Mouse (Mus musculus) cerebellum, postnatal 25 days (tissue): ENCODE results near the gene Rab6b.
"Not testable (repeated sequence)": the region's sequence is repeated elsewhere in the genome, so short reads cannot be mapped to it uniquely, and the experiment has no call there.

ENCODE experiments used
- DNase-seq, 2 experiments: peaks; one replicate each; pipeline ENCODE4 v3.0.0; 2021; ENCODE audit warnings: mixed read lengths in 2 of 2

Gene Rab6b

GRCm38 (mm10) chr9:103145351-103145750 is 33.8 kb downstream of the Rab6b start:
- DNase-seq = no peak

- no peak for DNase-seq
These were observed 34.7 kb downstream of the Rab6b start for GRCm38 (mm10) chr9:103146257-103146656.

DNA sequence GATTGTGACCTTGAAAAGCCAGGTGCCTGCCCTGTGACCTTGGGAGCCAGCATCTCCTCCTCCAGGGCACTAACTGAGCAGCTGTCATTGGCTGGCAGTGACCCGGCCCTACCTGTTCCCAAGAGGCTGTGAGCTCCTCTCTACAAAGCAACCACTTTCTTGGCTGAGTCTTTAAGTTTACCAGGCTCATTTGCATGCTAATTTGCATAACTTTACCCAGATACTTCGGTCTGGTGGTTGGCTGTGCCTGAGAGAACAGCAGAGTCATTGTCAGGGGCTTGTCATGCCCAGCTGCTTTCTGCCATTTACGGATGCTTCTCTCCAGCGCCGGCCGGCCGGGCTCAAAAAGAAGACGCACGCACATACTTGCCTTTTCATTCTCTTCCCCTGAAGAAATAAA is 35.1 kb downstream of the Rab6b start:
- no peak for DNase-seq

DNA sequence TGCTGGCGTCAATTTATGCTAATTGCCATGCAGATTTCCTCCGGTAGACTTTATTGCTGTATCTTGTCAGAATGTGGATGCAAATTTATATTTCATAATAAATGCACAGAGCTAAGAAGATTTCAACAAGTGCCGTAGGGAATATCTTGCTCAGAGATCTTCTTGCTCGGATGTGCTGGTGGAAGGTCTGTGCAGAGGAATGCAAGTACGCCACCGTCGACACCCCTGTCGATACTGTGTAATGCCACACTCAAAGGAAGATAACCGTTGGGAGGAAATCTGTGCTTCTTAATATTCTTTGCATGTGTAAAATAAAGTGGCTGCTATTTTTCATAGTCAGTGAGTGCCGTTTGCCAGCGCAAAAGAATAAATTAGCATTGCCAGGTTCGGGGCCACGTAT is 35.5 kb downstream of the Rab6b start:
- no peak for DNase-seq

DNA sequence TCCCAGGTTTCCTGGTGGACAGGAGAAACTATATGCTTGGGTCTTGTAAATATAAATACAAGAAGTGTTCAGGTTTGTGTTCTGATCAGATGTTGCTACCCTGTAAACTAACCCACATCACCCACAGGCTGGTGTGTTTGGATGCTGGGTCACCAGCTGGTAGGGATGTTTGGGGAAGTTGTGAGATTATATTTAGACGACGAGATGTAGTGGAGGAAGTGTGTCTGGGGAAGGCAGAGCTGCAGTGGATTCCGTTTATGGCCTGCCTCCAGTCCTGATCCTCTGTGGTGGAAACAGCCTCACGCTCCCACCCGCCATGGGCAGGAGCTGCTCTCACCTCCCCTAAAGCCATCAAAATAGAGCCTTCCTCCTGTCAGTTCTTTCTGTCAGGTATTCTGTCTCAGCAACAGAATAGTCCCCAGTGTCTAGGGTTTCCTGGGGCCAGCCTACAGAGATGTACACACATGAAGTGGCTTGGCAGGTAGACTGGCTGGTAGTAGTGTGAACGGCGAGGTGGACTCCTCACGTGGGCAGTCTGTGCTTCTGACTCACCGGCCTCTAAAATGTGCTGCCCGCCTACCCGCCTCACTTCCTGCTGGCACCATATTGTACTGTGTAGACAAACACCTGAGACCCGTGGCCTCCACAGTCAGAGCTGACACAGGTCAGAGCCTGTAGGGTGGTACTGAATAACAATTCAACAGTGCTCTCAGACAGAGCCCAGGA is 37.6 kb downstream of the Rab6b start:
- no peak for DNase-seq

- DNase-seq = peak in 1 of 2 experiments; percentile 54
These were observed 41.7 kb downstream of the Rab6b start for GRCm38 (mm10) chr9:103153286-103153685.

DNA sequence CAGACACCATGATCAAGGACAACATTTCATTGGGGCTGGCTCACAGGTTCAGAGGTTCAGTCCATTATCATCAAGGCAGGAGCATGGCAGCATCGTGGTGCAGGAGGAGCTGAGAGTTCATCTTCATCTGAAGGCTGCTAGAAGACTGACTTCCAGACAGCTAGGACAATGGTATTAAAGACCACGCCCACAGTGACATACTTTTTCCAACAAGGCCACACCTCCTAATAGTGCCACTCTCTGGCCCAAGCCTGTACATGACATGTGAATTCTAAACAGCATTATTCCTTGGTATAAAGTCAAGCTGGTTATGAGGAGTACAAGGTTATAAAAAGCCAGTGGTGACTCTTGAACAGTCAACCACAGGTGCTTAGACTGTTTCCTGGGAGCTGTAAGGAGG is 43.0 kb downstream of the Rab6b start:
- no peak for DNase-seq

- not testable (repeated sequence) for DNase-seq
These were observed 43.6 kb downstream of the Rab6b start for GRCm38 (mm10) chr9:103155158-103155557.

DNA sequence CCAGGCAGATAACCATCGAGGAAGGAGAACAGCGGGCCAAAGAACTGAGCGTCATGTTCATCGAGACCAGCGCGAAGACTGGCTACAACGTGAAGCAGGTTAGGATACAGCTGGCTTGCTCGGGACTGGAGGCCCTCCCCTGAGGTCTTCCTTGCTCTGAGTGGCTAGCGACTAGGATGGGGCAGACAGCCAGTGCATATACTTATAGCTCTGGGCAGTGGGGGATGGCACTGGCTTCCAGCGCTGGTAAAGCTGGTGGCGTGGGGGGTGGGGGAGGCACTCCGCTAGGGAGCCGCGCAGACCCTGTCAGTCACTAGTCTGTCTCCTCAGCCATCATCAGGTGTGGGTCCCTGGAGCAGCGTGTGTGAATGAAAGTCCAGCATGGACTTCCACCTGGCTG is 52.2 kb downstream of the Rab6b start:
- DNase-seq = no peak

- peak in 1 of 2 experiments; percentile 42 for DNase-seq
These were observed 56.5 kb downstream of the Rab6b start for GRCm38 (mm10) chr9:103168046-103168445.

DNA sequence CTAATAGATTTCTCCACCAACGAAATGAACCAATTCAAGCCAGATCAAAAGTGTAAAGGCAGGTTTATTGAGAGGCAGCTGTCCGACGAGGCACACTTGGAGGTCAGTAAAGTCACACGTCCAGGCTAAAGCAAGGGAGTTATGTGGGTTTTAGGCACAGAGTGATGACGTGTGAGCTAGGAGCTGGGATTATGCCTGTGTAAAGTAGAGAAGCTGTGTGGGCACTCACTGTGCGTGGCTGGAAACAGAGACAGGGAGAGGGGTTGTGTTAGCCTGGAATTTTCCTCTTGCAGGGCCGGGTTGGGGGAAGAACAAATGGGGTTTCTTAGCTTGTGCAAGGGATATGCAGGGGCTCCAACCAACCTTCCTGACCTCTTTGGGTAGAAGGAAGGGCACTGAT is 57.2 kb downstream of the Rab6b start:
- DNase-seq = no peak

GRCm38 (mm10) chr9:103174771-103175519 is 63.4 kb downstream of the Rab6b start:
- peak; percentile 16 to 66 for DNase-seq

DNA sequence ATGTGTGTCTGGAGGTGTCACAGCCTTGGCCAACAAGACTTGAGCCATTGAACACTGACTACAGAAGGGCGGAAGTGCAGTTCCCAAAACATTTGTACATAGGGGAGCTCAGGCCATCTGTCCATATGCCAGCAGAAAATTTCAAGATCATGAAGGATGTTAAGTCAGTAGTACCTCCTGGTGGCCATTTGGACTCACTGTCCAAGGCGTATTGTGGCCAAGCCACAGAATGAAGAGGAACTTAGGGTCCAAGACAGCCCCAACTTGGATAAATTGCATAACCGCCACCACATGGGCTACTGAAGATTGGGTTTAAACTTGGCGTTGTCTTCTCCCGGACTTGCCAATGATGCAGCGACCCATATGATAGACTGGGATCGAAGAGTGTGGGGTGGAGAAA is 64.1 kb downstream of the Rab6b start:
- peak in 1 of 2 experiments; percentile 9 for DNase-seq

DNA sequence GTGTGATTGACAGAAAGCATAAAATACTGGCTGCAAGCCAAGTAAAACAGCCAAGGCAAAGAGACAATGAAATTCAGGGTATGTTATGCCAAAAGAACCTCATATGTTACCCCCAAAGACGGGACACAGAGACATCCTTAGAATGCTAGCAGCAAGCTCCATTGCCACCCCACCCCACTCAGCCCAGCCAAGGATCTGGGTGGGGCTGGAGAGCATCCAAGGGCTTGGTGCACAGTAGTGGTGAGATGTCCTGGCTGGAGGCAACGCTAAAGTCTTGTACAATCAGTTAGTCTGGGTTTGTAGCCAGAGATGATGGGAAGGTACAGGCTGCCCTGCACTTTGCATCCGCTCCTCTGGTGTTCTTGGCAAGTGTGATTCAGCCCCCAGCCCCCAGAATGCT is 68.7 kb downstream of the Rab6b start:
- peak; percentile 66 to 78 for DNase-seq

GRCm38 (mm10) chr9:103180807-103181565 is 69.4 kb downstream of the Rab6b start:
- DNase-seq = peak in 1 of 2 experiments; percentile 18

DNA sequence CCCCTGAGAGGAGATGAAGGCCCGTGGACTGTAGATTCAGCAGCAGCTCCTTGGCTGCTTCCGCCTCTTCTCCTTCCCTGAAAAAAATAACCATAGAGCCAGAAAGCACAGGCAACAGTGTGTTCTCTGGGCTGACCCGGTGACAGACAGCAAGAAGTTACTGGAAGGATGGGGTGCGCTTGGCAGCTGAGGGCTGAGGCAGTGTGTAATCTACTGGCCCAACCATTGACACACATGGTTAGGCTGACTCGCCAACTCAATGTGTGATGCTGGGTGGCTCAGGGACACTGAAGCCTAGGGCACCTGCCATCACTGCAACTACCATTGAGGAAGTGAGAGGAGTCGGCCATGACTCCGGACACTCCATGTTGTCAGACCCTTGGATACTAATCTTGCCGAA is 70.3 kb downstream of the Rab6b start:
- DNase-seq = peak in 1 of 2 experiments; percentile 13

DNA sequence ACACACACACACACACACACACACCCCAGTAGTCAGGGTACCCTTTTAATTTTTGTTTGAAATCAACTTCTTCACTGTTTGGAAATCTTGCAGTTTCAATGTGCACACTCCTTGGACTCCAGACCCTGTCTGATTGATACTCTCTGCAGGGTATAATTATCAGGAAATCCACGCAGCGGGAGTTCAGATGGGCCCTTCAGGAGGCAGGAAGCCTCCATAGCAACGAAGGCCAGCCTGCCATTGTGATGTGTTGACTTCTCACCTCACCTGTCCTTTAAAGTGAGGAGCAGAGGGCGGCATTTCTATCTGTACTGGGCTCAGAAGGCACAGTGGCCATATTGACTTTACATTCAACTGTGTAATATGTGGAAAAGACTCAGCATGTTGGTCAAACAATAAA is 73.3 kb downstream of the Rab6b start:
- no peak for DNase-seq

GRCm38 (mm10) chr9:103185946-103186345 is 74.4 kb downstream of the Rab6b start:
- DNase-seq = peak; percentile 41 to 65

DNA sequence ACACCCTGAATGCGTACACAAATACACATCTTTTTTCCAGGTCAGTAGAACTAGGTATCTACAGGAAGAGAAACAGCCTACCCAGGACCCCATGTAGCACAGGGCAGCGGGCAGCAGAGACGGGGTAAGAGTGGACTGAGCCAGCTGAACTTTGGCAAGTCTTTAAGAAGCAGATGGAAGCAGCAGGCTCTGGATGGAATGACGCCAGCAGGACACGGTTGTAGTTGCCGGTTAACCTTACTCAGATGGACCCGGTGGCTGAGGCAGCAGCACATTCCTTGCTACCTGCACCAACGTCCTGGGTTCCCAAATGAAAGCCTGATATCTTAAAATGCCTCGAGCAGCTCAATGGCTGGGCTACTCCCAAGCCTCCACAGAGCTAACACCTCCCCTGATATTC is 75.2 kb downstream of the Rab6b start:
- DNase-seq = peak; percentile 81 to 88

- DNase-seq = no peak
These were observed 76.8 kb downstream of the Rab6b start for GRCm38 (mm10) chr9:103188416-103188815.

DNA sequence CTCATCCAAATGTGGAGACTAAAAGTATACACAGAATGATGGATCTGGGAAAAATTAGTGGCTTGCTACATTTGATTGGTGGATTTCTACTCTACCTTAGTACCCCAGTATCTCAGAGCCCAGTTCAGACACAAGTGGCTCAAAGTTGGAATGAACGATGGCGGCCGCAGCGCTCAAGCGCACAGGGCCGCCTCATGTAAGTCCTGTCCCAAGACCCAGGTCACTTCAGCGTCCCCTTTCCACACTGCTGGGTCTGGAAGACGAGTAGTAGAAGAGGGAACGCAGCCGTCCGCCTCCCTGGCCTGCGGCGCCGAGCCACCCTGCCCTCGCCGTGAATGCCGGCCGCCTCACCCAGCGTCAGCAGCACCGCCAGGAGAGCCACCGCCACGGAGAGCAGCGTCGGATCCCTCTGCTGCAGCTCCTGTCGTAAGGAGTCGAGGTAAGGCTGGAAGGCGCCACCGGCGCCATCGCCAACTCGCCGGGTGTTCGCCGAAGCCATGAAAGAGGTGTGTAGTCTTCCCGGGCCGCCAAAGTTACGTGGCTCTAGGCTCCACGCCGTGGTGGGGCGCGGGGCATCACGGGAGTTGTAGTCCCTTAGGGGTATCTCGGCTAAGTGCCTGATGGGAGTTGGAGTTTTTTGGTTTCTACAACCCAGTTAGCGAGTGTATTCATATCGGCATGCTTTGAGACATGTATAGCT is 90.1 kb downstream of the Rab6b start, which contains the start of gene Srprb:
TSS of gene Srprb (minus strand) at position 577 of the 700 bp plus-strand sequence.
- peak; percentile 94 to 96 for DNase-seq

- no peak for DNase-seq
These were observed 94.2 kb downstream of the Rab6b start for GRCm38 (mm10) chr9:103205786-103206185.

- peak; percentile 68 to 78 for DNase-seq
These were observed 96.3 kb downstream of the Rab6b start for GRCm38 (mm10) chr9:103207846-103208245.
